Mouse (Mus musculus) liver, embryonic 12.5 days (tissue): ENCODE data around the gene Coq8b. TPM values are rescaled to one million over a fixed set of nuclear protein-coding genes. Genes with fewer than 3 reads are reported as not detected.

Source experiments
- ATAC-seq: fragments of 200-750 bp; cut with Nextera tagmentation; 2 replicates; pipeline ENCODE4 v1.8.0; 2017; ENCODE audit warnings: moderate number of reproducible peaks, mild to moderate bottlenecking, moderate library complexity
- H3K27ac ChIP-seq: fragments of 300-500 bp; sonication (generic); 2 replicates; pipeline ENCODE4 v1.5.1; 2016; ENCODE audit warnings: mild to moderate bottlenecking
- H3K27me3 ChIP-seq: fragments of 300-500 bp; sonication (generic); replicated peaks from 2 replicates; pipeline ENCODE4 v1.6.1; 2016; ENCODE audit warnings: mild to moderate bottlenecking, moderate library complexity
- H3K36me3 ChIP-seq: fragments of 300-500 bp; sonication (generic); 2 replicates; pipeline ENCODE4 v1.6.1; 2016; ENCODE audit warnings: mild to moderate bottlenecking, moderate library complexity
- H3K4me1 ChIP-seq: fragments of 300-500 bp; sonication (generic); 2 replicates; pipeline ENCODE4 v1.6.1; 2016
- H3K4me2 ChIP-seq: fragments of 300-500 bp; sonication (generic); 2 replicates; pipeline ENCODE4 v1.6.1; 2016; ENCODE audit warnings: mild to moderate bottlenecking, moderate library complexity
- H3K4me3 ChIP-seq: fragments of 300-500 bp; sonication (generic); 2 replicates; pipeline ENCODE4 v1.5.1; 2016; ENCODE audit warnings: mild to moderate bottlenecking, moderate library complexity
- H3K9ac ChIP-seq: fragments of 300-500 bp; sonication (generic); 2 replicates; pipeline ENCODE4 v1.6.1; 2016; ENCODE audit warnings: mild to moderate bottlenecking, moderate library complexity
- H3K9me3 ChIP-seq: fragments of 300-500 bp; sonication (generic); replicated peaks from 2 replicates; pipeline ENCODE4 v1.6.1; 2016; ENCODE audit warnings: mild to moderate bottlenecking, moderate library complexity
- WGBS: fragments of 180-500 bp; shearing (Covaris S2); methylation state at CpG from one replicate; pipeline ENCODE4 v1.1.7; 2016; ENCODE audit not compliant: insufficient replicate concordance; 5-methylcytosine and 5-hydroxymethylcytosine counted together
- polyA plus RNA-seq: library from polyadenylated mRNA; unstranded; fragments of >200 nt; fragmentation: Nextera tagmentation; extraction: Ambion mirVana; gene quantifications from 2 replicates; pipeline ENCODE4 v1.2.1, GENCODE M21; 2016

The Coq8b gene
- polyA plus RNA-seq, result 14.2 and 15.7 TPM in 2 replicates

GRCm38 (mm10) chr7:27232781-27233281 lies at the start of gene Coq8b:
Gene Coq8b (plus strand): TSS chr7:27233023.
- H3K4me1 ChIP-seq, result peaks cover 40% of the 10 kb centered on the region
- H3K27me3 ChIP-seq, result no peaks in the 10 kb centered on the region
- peak within 1 kb of the TSS; percentile 89 for H3K4me2 ChIP-seq
- H3K36me3 ChIP-seq, result peaks cover 6% of the 10 kb centered on the region; the same call in 1 of the 2 replicates
- H3K9ac ChIP-seq, result peak within 1 kb of the TSS; percentile 71
- ATAC-seq, result peak; percentile 88
- under 1% methylated on average over 25 of the region's 25 CpGs for WGBS
- H3K4me3 ChIP-seq, result peak within 1 kb of the TSS; percentile 75
- no peaks in the 10 kb centered on the region for H3K9me3 ChIP-seq
- H3K27ac ChIP-seq, result peak within 1 kb of the TSS; percentile 56

DNA sequence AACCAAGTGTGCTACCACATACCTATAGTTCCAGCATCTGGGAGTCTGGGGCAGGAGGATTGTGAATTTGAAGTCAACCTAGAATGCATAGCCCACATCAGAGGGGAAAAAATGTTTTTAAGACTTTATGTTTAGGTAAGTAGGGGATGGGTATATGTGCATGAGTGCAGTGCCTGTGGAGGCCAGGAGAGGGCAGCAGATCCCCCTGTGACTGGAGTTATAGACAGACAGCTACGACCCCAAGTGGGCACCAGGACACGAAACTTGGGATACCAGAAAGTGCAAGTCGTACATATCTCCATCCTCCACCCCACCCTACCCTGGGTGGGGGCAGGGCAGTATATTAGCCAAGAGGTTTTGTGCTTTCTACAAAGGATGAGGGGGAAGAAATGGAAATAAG lies 47.9 kb upstream of the Coq8b start:
- H3K36me3 ChIP-seq, result peaks cover 72% of the 10 kb centered on the region
- H3K9me3 ChIP-seq, result no peaks in the 10 kb centered on the region
- no peak for ATAC-seq
- no peak overlapping the region for H3K9ac ChIP-seq
- WGBS, result 25% methylated on average over 3 of the region's 3 CpGs
- H3K4me2 ChIP-seq, result no peak overlapping the region
- H3K4me3 ChIP-seq, result no peak overlapping the region
- H3K27me3 ChIP-seq, result no peaks in the 10 kb centered on the region
- peaks cover 5% of the 10 kb centered on the region for H3K4me1 ChIP-seq
- H3K27ac ChIP-seq, result no peak overlapping the region

DNA sequence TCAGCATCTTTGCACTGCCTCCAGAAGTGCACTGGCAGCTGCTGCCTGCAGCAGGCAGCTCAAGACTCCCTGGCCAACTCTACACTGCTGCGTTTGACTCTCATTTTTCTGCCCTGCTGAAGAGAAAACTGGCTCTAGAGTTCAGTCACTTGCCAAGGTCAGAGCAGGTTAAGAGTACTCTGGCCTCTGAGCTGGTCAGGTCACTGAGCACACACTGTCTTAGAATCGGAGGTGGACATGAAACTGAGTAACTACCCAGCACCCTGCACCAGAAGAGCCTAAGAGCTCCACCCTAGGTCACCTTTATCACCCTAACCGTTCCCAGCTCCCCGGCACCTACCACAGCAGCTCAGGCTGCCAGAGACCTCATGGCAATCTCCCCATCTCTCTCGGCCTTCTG lies 46.8 kb upstream of the Coq8b start:
- no peak for ATAC-seq
- WGBS, result 67% methylated on average over 5 of the region's 5 CpGs

GRCm38 (mm10) chr7:27189271-27189931 lies 43.4 kb upstream of the Coq8b start:
- Histone ChIP-seq H3K27me3 (no peaks in the 10 kb centered on the region), H3K4me1 (peaks cover 9% of the 10 kb centered on the region), H3K27ac (no peak overlapping the region), H3K4me3 (no peak overlapping the region), H3K36me3 (peaks cover 97% of the 10 kb centered on the region), H3K9me3 (no peaks in the 10 kb centered on the region), H3K9ac (no peak overlapping the region), H3K4me2 (no peak overlapping the region)
- 91% methylated on average over 10 of the region's 10 CpGs for WGBS
- peak; percentile 15; the same call in 1 of the 2 replicates for ATAC-seq

More for the DNA sequence above, 46.8 kb upstream of the Coq8b start:
- Histone ChIP-seq H3K4me2 (no peak overlapping the region), H3K9me3 (no peaks in the 10 kb centered on the region), H3K27ac (no peak overlapping the region), H3K36me3 (peaks cover 83% of the 10 kb centered on the region), H3K4me1 (no peaks in the 10 kb centered on the region), H3K27me3 (no peaks in the 10 kb centered on the region), H3K4me3 (no peak overlapping the region), H3K9ac (no peak overlapping the region)

DNA sequence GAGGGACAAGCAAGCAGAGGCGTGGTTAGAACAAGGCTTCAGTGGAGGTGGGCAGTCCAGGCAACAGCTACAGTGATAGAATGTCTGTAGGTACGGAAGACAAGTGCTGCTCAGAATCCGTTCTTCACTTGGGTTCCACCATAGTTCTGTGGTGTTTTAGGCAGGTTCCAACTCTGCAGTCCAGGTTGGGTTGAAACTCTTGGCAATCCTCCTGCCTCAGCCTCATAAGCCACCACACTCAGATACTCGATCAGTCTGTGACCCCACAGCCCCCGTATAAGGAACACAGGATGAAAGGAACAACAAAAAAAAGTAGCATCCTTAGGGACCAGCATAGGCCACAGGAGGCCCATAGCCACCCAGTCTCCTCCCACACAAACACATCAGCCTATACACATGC lies 40.4 kb upstream of the Coq8b start:
- no peak overlapping the region for H3K9ac ChIP-seq
- WGBS, result 83% methylated on average over 5 of the region's 5 CpGs
- no peak overlapping the region for H3K27ac ChIP-seq
- H3K4me2 ChIP-seq, result no peak overlapping the region
- H3K36me3 ChIP-seq, result peaks cover 69% of the 10 kb centered on the region
- no peak for ATAC-seq
- no peak overlapping the region for H3K4me3 ChIP-seq
- peaks cover 30% of the 10 kb centered on the region for H3K4me1 ChIP-seq
- no peaks in the 10 kb centered on the region for H3K9me3 ChIP-seq
- no peaks in the 10 kb centered on the region for H3K27me3 ChIP-seq

GRCm38 (mm10) chr7:27193731-27194130 lies 39.1 kb upstream of the Coq8b start:
- H3K27me3 ChIP-seq, result no peaks in the 10 kb centered on the region
- H3K4me1 ChIP-seq, result peaks cover 30% of the 10 kb centered on the region
- no peak overlapping the region for H3K4me3 ChIP-seq
- no peak for ATAC-seq
- H3K27ac ChIP-seq, result no peak overlapping the region
- H3K9ac ChIP-seq, result peak overlapping the region; percentile 10
- H3K9me3 ChIP-seq, result no peaks in the 10 kb centered on the region
- H3K4me2 ChIP-seq, result peak overlapping the region; percentile 25; the same call in 1 of the 2 replicates
- 72% methylated on average over 4 of the region's 4 CpGs for WGBS
- peaks cover 65% of the 10 kb centered on the region for H3K36me3 ChIP-seq

DNA sequence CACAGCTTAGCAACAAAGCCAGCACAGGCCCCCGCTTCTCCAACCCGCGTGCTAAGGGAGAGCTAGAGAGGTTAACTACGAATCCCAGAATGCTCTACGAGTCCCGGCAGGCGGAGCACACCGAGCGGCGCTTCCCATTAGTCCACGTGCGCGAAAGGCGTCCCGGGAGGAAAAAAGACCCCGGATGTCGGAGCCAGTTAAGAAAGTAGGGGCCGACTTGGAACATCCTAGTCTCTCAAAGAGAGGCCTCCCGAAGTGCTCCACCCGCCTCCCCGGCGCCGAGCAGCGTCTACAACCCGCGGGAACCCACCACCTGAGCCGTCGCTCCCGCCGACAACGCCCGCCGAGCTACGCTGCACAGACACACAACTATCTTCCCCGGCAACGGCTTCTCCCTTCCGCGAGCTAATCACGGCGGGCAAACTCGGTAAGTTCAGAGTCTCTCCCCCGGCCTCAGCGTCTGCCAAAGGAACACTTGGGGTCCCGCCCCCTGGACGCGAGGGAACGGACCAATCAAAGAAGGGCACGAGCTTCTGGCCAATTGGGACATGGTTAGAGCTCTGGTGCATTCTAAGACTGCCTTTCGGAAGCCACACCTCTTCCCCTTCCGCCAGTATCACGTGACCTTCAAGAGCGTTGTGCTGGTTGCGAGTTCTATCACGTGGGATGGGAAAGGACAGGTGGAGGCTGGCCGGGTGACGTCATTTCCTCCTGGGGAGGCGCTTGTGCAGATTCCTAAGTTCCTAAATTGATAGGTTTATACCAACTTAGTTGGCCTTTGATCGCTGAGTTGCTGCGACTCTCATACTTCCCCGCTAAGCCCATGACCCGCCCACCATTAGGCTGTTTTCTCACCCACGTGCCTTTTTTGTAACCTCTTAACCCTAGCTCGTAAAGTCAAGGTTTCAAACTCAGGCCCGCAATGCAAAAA lies 36.9 kb upstream of the Coq8b start, which contains the start of the genes BC024978 and Snrpa:
TSS of gene BC024978 (plus strand) at position 101 of the 931 bp plus-strand sequence.
TSS of gene Snrpa (minus strand) at position 591 of the 931 bp plus-strand sequence.
- whole genome bisulfite sequencing, result under 1% methylated on average over 64 of the region's 64 CpGs
- ATAC-seq, result peak; percentile 97
- Histone ChIP-seq H3K4me2 (peak within 1 kb of the TSS; percentile 87), H3K9me3 (no peaks in the 10 kb centered on the region), H3K4me1 (peaks cover 30% of the 10 kb centered on the region), H3K27me3 (no peaks in the 10 kb centered on the region), H3K36me3 (peaks cover 48% of the 10 kb centered on the region), H3K27ac (peak within 1 kb of the TSS; percentile 97), H3K4me3 (peak within 1 kb of the TSS; percentile 83), H3K9ac (peak within 1 kb of the TSS; percentile 86)

DNA sequence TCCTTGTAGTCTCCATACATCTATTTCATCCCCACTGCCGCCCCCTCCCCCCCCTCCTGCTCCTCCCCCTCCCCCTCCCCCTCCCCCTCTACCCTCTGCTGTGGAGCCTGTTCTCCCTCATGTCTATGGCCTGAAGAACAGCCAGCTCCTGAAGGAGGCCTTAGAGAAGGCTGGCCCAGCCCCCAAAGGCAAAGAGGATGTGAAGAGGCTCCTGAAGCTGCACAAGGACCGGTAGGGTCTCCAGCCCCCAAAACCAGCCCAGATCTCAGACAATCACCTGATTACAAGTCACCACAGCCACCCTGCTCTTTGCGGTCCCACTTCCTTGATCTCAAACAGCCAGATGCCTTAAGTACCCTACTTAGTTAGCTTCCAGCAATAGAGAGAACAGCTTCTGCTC lies 35.7 kb upstream of the Coq8b start:
- H3K9me3 ChIP-seq, result no peaks in the 10 kb centered on the region
- H3K4me2 ChIP-seq, result peak overlapping the region; percentile 87
- ATAC-seq, result no peak
- H3K27me3 ChIP-seq, result no peaks in the 10 kb centered on the region
- H3K27ac ChIP-seq, result peak overlapping the region; percentile 84; the same call in 1 of the 2 replicates
- peaks cover 30% of the 10 kb centered on the region for H3K4me1 ChIP-seq
- H3K9ac ChIP-seq, result no peak overlapping the region; the same call in 1 of the 2 replicates
- no peak overlapping the region; the same call in 1 of the 2 replicates for H3K4me3 ChIP-seq
- H3K36me3 ChIP-seq, result peaks cover 44% of the 10 kb centered on the region
- WGBS, result 43% methylated on average over 3 of the region's 3 CpGs

- Histone ChIP-seq H3K9me3 (no peaks in the 10 kb centered on the region), H3K4me2 (no peak overlapping the region), H3K27ac (no peak overlapping the region; the same call in 1 of the 2 replicates), H3K4me1 (peaks cover 30% of the 10 kb centered on the region), H3K9ac (no peak overlapping the region), H3K27me3 (no peaks in the 10 kb centered on the region), H3K4me3 (no peak overlapping the region), H3K36me3 (peaks cover 44% of the 10 kb centered on the region)
- 80% methylated on average over 8 of the region's 8 CpGs for WGBS
- ATAC-seq, result no peak
These were observed 35.2 kb upstream of the Coq8b start for GRCm38 (mm10) chr7:27197634-27198033.

- no peak for ATAC-seq
- Histone ChIP-seq H3K9me3 (no peaks in the 10 kb centered on the region), H3K36me3 (peaks cover 43% of the 10 kb centered on the region), H3K27me3 (no peaks in the 10 kb centered on the region), H3K4me2 (no peak overlapping the region), H3K27ac (no peak overlapping the region), H3K4me1 (peaks cover 30% of the 10 kb centered on the region), H3K4me3 (no peak overlapping the region), H3K9ac (no peak overlapping the region)
These were observed 34.5 kb upstream of the Coq8b start for GRCm38 (mm10) chr7:27198355-27198754.

GRCm38 (mm10) chr7:27198779-27199178 lies 34.0 kb upstream of the Coq8b start:
- Histone ChIP-seq H3K9ac (no peak overlapping the region), H3K36me3 (peaks cover 43% of the 10 kb centered on the region), H3K9me3 (no peaks in the 10 kb centered on the region), H3K4me1 (peaks cover 25% of the 10 kb centered on the region), H3K27ac (no peak overlapping the region), H3K4me3 (no peak overlapping the region), H3K4me2 (no peak overlapping the region), H3K27me3 (no peaks in the 10 kb centered on the region)
- WGBS, result 85% methylated on average over 8 of the region's 8 CpGs
- ATAC-seq, result no peak
